Mouse (Mus musculus) adrenal gland, adult 18-20 months (tissue): ENCODE measurements around the gene Agbl3. TPM values are rescaled to one million over a fixed set of nuclear protein-coding genes. Genes with fewer than 3 reads are reported as not detected.

Experiments
- DNase-seq, 2 experiments: peaks; one replicate each; pipeline ENCODE4 v3.0.0; 2021 to 2022; ENCODE audit warnings: low spot score in 2 of 2
- total RNA-seq, 2 experiments: library from RNA; stranded (reverse); gene quantifications; 1 replicate in 1 of 2; 2 replicates in 1 of 2; pipeline ENCODE4 v1.2.3; 2021

The Agbl3 gene
- total RNA-seq, 2 experiments from 2014 or later: 8.9 to 9.4 TPM

DNA sequence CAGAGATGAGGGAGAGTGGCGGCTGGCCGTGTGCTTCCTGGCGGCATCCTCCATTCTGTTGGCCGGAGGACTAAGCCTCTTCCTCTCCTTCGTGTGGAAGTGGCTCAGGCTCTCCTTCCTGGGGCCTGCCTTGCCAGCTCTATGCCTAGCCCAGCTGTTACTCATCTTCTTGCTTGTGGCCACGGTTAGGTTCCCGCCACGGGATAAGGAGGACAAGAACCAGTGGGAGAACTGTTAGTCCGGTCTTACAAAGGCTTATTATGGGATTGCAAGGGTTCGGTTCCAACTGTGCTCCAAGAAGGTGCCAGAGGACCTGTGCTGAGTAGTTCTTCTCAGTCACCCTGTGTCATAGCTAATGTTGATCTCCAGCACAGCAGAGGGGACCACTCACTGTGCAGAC is 92.6 kb downstream of the Agbl3 start:
- no peak for DNase-seq

DNA sequence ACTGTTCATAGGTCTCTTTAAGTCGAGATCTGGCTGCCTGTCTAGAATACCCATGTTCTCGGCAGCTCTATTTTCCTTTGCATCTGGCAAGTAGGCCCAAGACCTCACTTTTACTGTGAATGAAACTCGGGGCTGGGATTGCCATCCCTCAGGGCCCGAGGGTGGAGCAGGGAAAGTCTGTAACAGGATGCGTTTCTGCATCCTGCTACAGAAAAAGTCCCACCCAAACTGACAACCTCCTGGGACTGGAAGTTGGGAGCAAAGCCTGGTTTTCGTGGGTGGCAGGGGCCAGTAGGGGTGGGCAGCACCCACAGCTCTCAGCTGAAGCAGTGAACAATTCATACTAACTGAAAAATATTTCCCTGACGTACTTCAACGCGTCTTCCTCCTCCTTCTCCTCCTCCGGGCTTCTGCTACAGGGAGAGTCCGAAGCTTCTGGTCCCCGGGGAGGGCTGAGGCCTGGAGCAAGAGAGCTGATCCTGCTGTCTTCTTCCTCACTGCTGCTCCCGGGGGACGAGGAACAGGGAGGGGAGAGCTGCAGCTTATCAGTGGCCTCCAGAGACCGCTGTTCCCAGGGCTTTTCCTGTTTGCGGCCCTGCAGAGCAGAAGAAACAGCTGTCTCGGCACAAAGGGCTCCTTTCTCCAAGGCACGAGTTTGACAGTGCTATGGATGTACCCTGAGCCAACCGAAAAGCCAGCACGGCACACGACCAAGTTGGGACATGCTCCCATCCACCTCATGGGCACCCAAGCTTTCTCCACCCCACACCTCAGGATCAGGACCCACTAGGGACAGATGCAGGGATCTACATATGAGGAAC is 94.1 kb downstream of the Agbl3 start:
- DNase-seq: peak in 1 of 2 experiments; percentile 50

DNA sequence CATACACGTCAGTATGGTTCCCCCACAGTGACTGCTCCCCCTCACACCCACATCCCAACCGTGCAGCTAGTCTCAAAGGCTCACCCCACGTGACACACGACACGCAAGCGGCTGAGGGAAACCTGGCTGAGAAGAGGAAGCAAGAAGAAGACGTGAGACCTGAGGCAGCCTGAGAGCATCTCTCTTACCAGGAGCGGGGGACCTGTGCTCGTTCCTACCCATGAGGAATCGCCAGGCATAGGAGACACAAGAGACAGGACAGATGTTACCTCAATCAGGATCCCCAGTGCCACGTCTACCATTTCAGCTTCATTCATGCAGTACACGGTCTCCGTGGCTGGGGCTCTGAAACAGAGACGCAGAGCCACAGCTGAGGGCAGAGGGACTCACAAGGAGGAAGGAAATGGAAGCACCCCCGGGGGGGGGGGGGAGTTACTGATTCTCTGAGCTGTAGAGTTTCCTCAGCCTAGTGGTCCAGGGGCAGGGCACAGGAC is 95.1 kb downstream of the Agbl3 start:
- DNase-seq: no peak

DNA sequence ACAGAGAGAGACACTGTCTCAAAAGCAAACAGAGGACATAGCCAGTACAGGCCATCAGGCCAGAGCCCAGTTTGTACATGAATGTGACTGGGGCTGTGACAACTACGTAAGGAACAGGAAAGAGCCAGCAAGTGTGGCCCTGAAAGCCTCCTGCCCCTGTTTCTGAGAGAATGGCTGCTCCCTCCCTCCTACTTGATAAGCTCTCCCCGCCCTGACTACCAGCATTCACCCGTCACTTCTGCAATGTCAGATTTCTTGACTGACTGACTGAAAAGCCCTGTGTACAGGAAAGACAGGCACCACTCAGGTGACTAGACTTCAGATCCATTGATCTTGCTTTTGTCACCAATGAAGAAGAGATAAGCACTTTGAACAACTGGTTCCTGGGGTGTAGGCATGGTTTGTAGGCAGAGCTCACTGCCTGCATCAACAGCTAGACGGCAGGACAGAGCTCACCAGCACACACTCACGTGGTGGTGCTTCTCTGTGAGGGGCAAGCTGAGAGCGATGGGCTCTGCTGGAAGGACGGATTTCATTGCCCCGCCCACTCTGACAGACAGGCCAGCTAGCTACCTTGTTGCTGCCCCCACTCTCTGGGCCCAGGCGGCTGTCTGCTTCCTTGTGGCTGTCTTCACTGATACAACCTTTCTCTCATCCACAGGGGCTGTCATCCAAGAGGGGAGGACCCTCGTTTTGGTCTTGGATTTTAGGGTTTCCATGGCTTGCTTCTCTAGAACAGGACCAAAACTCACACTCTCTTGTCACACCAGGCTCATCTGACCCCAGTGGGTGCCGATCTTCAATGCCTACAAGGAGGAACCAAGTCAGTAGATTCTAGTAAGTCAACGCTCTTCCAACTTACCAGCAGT is 96.0 kb downstream of the Agbl3 start:
- DNase-seq: no peak

DNA sequence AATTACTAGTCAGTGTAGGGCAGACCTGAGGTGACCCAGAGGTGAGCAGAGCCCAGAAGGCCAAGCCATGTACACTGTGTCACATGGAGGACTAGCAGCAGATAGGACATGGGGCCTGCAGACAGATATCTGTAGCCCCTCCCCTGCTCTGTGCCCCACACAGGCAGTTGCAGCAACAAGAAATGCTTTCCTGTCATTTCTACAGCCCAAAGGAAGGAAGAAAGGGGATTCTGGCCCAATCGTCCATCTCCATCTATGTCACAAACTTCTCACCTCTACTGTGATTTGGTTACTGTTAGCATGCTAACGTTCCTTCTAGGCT is 96.6 kb downstream of the Agbl3 start:
- no peak for DNase-seq

DNA sequence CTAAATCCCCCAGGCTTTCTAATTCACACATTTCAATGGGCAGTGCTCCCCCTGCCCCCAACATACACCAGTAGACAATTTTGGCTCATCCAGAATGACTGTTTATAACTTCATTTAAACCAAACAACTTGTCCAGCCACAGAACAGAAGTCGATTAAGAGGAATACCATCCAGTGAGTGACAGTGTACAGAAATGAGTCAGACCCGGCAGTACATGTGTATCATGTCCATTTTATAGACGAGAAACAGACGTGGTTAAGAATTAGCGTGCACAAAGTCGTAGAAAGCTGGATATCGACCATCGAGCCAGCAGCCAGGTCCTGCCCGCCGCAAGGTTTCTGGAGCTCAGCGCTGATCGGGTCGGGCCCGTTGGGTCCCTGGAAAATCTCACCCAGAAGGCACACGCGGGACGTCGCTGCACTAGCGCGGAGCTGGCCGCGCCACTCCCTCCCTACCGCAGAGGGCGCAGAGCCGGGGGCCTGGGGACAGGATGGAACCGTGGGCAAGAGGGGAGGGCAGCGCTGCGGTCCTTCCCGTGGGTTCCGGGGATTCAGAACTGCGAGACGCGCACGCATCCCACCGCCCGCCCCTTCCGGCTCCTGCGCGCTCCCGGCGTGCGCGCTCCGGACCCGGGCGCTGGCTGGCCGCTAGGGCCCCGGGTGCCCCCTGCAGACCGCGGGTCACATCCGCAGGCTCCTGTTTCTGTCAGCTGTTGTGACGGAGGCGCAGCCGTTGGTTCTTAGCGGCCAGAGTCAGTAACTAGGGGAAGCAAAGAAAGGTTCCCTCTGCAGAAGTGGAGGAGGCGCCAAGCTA is 97.5 kb downstream of the Agbl3 start, which contains the start of gene Cyren:
TSS of gene Cyren (minus strand) at position 552 of the 813 bp plus-strand sequence.
- DNase-seq: peak; percentile 91 to 94

DNA sequence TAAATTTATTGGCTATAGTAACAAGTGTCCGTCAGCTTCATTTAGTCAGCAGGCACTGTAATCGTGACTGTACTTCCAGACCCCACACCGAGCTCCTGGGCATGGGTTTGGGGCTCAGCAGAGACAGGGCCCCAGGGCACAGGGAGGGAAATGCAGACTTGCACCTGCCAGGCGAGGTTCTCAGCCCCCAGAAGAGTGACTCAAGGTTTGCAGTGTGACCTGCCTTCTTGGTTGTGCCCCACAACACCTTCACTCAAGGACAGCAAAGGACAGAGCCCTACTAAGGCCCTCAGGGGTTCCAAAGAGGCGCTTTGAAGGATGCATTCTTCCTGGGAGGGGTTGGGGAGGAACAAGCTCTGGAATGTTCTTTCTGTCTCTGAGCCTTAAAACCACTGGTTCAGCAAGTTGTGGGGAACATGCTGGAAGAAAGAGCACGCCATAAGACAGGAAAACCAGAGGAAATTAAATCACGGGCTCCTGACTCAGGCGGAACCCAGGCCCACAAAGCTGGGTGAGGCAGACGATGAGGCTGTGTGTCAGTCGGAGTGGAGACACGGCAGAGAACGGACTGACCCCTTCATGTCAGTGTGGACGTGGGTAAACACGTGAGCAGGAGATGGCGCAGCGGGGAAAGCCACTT is 99.0 kb downstream of the Agbl3 start:
- DNase-seq: no peak

DNA sequence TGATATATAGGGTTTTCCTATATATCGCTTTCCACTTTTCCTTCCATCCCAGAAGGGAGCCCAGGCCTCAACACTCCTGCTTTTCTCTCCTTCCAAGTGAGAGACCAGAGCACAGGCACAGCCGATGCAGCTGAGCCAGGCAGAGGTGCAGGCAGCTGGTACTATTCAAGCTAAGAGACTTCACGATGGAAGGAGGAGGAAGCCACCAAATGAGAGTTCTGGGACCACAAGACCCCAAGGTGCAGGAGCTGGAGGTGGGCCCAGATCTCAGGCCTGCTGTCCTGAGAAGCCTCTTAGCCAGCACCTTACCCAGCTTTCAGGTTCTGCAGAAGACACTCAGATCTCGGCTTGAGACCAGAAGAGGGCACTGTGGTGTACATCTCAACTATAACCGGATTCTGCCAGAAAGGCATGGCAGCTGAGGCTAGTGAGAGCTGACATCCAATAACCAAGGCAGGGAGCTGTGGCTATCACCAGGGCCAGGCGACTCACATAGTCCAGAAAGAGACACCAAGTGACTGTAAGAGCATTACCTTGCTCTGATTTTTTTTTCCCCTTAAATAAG is 99.8 kb downstream of the Agbl3 start:
- DNase-seq: no peak

DNA sequence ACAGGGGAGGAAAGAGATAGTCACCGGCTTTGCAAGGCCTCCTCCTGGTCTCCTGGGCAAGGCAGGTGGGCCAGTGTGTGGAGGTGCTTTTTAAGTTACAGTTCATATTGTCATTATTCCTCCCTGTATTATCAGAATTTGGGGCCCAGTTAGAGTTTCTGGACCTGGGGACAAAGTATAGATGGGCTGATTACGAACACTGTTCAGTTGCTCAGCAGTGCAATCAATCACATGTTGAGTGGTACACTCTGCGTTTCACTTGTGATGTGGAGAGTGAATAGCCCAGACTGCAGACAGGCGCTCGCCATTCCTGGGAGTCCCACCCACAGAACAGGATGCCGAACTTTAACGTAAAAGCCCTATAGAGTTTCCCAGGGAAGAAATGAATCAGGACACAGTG is 104.5 kb downstream of the Agbl3 start:
- no peak for DNase-seq

DNA sequence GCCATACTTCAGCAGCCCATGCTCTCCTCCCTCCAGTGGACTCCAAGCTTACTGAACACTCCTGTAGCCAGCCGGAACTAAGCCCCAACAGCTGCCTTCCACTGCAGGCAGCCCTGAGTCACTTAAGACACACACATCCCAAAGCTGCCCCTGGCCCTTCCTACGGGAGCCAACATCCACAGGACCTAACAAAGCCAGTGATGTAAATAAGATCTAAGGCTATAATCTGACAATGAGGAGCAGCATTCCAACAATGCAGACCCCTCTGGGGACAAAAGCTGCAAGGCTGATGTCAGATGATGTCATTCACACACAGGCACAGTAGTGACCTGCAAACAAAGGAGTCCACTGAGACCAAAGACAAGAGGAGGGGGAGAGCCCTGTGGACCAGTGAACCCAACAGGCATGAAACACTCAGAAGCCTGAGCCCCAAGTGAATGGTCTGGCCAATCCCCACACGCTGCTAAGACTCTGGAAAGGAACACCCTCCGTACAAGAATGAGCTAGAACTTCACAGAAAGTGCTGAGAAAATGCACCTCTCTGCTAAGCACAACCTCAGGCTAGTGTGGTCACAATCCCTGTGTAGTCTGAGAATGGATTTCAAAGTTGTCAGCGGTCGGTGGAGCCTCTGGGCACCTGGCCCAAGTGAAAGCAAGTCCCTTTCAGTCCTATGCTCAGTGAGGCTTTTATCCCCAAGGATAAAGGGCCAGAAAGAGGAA is 107.1 kb downstream of the Agbl3 start:
- DNase-seq: no peak

DNA sequence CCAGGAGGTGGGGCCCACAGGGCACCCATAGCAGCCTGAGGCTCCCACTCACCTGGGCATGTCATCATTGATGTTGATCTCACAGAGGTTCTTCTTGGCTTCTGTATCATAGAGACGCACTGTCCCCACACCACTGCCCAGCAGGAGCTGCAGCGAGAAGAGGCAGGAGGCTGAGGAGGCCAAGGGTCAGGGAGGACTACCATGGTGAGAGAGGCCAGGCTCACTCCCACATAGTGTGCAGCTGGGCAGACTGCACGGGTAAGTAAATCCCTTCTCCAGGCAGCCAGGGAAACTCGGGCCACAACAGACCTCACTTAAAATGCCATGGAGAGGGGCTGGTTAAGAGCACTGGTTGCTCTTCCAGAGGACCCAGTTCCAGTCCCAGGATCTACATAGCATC is 109.0 kb downstream of the Agbl3 start:
- no peak for DNase-seq

DNA sequence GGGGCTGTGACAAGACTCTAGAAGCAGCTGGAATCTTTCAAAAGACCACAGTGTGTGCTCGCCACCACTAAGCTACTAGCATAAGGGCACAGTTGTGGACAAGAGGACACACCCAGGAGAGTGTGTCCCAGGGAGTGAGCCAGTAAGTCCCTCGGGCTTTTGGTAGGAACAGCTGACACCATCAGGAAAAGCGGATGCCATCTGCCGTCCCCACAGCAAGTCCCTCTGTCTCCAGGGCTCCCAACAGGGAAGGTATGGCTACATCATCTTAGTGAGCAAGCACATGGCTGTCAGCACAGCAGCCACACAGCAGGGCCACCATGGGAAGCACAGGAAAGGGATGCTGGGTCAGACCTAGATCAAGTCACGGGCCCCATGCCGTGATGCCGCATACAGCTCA is 115.3 kb downstream of the Agbl3 start:
- DNase-seq: no peak

DNA sequence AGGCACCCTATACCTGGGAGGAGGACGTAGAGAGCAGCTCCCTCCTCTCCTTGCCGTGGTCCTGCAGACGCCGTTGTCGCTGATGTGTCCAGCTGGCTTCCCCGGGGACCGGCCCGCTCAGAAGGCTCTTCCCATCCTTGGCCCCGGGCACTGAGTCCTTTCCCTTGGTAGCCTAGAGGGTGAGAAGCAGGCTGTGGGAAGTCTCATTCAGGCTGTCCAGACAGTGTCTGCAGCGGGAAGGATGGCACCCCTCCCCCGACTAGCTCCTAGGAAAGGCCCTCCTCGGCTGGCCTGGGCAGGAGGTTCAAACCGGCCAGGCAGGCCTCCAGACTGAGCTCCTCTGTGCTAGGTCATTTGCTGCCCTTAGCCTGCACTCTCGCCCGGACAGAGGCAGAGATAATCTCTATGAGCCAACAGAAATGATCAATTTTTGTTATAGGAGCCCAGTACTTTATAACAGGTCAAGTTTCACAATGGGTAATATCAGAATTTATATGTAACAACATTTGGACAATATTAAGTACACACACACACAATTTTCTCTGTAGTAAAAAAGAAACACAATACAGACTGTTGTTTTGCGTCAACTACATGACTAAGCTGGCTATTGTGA is 116.0 kb downstream of the Agbl3 start:
- DNase-seq: no peak

DNA sequence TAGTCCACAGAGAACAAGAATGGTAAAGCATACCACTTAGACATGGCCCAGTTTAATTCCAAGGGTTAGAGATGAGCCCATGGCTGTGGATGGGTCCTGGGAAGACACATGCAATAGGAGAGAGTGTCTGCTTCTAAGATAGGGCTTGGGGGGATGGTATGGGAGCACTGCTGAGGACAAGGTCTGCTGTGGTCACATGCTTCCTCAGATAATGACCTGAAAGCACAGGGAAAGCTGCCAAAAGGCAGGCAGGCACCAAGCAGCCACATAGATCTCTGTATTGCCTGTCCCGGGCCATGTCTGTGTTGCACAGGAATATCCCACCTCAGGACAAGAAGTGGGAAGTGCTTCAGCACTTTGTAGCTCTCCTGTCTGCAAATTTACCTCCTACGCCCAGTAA is 118.9 kb downstream of the Agbl3 start:
- no peak for DNase-seq

DNA sequence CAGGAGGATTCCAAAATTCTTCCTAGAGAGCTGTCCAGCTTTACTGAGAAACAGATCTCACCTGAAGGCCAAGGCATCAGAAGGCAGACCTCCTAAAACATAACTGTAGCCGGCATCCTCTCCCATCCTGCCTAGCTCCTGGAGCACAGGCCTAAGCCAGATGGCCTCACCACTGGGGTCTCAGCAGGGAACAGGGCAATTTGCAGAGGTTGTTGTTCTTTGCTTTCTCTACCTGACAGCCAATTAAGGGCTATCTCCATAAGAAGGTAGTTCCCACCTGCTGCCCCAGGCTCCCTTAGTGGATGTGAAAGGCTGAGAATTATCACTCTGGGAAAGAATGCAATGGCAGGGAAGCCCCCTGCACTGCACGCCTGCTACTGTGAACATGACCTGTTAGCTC is 120.8 kb downstream of the Agbl3 start:
- no peak for DNase-seq

DNA sequence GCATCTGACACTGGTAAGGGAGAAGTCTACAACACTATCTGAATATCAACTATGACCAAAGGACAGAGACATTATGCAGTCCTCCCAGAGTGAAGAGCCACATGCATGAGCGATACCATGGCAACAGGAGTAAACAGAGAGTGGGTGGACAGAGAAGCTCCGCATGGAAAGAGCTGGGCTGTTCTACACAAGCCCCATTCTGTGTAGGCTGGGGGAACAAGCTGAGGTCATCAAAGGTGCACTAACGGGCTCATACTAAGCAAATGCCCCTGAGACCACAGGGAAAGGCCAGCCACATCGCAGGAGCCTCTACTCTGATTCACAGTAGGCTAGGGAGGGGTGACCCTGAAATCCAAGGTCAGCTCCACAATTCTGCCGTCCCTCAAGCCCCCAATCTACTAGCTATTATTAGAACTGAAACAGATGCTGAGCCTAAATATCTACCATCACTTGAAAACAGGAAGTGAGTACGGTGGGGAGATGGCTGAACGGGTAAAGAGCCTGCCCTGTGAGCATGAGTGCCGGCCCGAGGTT is 121.7 kb downstream of the Agbl3 start:
- DNase-seq: no peak

DNA sequence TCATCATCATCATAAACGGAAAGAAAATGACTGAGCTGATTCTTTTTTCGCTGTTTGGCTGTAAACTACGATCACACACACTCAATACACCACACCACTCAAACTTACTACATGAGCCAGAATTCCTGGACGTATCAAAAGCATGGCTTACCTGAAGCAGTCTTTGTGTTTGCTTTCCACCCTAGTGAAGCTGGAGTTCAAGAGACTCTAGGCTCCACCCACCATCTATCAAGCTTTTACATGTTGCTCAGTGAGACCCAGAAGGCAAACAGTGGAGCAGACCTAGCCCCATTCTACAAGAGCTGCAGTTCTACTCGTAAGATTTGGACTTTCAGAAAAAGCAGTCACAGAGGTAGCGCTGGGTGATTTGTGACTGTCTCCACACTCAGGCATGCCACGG is 122.3 kb downstream of the Agbl3 start:
- DNase-seq: no peak

DNA sequence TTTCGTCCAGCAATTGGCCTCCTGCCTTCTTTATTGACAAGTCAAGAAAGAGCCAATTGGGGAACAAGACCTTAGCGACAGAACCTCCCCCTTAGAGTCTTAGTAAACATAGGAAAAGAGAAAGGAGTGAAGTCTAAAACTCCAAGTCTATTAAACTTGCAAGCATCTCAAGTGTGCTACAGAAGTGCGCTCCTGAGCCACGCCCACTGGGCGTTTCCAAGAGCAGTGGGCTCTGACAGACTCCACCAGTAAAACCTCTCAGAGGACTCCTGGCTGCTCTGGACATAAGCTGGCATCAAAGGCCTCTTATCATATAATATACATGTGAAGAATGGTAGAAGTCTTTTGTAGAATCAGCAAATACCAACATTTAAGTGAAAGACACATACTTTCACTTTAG is 123.2 kb downstream of the Agbl3 start:
- DNase-seq: no peak

DNA sequence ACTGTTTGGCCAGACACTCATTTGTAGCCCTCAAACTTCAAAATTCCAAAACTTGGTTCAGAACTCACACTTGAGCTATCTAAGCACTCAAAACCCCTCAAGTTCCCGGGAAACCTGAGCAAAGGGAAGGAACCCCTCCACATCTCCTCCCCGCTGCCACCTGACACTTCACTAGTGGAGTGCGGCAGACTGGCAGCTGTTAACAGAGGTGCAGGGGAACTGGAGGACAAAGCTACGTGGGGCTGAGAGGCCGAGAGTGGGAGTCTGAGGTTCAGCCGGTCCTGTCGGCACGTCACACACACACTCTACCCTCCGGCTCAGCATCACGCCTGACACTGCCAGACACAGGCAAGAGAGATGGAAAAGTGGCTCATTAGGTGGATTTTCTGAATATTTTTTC is 123.6 kb downstream of the Agbl3 start:
- no peak for DNase-seq
